Mouse (Mus musculus) neural tube, embryonic 10.5 days (tissue): ENCODE results near the gene Lemd1.
A peak's percentile ranks its signal among the peaks of the same experiment; 100 is the strongest.

ENCODE experiments used
- DNase-seq: peaks from one replicate; pipeline ENCODE4 v3.0.0-alpha.2; 2017; ENCODE audit warnings: low spot score; ENCODE audit errors: extremely low spot score

Gene Lemd1

DNA sequence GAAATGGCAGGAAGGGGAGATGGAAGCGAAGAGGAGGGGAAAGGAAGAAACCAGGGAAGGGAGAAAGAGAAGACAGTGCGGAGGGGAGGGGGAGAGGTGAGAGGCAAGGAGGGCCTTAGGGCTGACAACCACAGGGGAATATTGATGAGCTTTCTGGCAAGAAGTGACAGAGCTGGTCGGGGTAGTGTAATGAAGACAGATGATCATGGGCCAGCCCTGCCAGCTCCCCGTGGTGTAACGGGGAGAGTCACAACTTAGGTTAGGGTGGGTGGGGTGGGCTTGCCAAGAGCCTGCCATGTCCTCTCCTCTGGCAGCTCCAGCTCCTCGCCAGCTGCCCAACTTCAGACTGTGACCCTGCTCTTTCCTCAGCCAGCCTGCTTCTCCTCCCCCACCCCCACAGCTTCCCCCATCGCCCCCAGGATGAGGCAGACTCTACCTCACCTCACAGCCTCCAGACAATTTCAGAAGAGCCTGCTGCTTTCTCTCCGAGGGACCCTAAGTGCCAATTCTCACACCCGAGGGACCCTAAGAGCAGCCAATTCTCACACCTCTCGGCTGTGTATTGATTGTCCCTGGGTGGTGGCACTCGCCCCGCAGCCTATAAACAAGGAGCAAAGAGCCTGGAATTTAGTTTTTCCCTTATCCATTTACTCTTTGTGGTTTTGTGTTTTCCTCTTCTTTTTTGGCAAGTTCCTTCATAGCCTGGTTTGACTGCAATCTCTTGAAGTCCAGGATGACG, 26.3 kb upstream of the Lemd1 start:
- no peak for DNase-seq

GRCm38 (mm10) chr1:132165859-132166258, 25.4 kb upstream of the Lemd1 start:
- no peak for DNase-seq

DNA sequence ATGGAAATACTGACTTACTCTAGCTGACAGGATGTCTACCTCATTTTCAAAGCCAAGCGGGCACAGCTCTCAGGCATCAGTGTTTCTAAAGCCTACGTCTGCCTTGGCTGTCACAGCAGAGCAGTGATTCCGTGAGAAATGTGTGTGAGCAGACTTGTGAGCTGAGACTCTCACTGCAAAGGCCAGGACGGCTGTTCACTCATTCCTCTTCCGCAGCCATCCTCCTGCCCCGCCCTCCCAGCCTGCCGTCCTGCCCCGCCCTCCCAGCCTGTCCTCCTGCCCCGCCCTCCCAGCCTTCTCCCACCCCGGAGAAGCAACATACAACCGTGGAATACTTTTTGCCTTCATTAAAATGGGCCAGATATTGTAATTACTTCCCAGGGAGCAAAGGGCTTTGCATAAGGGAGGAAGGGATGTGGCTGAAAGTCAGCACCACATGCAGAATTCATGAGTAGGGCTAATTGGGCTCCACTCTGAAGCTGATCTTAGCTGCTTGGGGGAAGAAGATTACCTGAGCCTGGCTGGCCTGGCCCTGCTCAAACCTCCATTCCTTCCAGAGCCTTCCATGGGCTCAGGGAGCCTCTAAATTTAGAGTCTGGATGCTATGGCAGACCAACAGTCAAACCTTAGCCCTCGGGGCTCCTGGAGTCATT, 23.0 kb upstream of the Lemd1 start:
- no peak for DNase-seq

DNA sequence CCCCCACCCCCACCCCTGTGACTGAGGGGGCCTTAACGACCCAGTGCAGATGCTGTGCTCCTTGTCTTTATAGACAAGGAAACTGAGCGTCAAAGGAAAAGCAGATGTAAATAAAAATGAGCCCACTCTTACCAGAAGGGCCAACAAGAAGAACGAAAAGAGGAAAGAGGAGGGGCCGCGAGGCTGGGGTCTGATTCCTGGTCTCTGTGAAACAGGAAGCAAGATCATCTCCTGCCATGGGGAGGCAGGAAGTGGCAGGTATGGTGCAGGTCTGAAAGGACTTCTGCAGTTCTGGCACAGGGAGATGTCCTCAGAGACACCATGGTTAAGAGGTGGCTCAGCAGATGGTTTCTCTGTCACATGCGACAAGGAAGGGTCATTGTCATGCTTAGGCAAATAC, 20.5 kb upstream of the Lemd1 start:
- DNase-seq, result no peak

GRCm38 (mm10) chr1:132171619-132172018, 19.6 kb upstream of the Lemd1 start:
- DNase-seq, result no peak

DNA sequence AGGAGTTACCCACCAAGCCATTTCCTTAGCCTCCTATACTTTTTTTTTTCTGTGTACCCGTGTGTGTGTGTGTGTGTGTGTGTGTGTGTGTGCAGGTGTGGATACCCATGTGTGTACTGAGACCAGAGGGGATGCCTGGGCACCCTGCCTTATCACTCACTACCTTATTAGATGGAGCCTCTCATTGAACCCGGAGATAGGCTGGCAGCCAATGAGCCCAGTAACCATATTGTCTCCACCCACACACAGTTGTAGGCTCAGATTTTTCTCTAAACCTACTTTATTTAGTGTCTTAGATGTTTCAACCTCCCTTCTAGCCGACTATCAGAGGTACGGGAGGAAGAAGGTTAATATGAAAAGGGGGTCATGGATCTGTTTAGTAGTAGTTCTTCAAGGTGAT, 4.9 kb upstream of the Lemd1 start:
- no peak for DNase-seq

DNA sequence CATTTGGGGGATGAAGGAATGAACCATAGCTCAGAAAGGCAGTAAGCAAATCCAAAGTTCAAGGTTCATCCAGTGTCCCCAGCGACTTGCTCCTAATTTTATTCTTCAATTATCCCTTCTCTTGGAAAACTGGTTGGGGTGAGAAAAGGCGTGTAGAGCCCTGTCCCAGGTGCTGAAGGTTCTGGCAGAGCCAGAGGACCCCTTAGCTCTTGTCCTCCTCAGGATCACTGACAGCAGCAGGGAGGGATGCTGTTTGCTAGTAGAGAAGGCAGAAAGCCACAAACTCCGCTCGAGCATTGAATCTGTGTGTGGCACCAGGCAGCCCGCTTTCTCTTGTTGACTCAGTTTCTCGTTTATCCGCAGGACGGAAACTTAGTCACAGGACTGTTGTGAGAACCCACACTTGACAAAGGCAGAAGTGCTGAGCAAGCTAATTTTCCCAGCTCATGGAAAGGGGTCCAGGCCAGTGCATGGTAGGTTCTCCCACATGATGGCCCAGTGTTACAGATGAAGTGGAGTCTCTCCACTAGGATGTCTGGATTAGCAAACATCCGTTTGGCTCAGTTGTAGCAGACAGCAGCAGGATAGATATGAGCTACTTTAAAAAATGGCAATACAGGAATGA, 2.7 kb upstream of the Lemd1 start:
- peak; percentile 21 for DNase-seq

DNA sequence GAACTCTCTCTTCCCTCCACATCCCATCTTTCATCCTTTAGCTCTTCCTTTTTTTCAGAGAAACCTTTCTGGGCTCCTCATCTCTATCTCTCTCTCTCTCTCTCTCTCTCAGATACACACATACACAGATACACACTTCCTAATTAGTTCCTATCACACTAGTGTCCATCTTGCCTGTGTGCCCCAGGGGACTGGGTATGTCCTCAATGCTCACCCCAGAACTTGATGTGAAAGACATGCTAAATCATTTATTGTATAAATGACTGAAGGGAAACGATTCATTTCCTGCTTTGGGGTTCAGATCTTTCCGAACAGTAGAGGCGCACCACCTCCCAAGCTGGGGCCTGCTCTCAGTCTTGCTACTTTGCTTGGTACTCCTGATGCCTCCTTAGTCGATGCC, 2.0 kb upstream of the Lemd1 start:
- DNase-seq, result no peak

GRCm38 (mm10) chr1:132190040-132190513, 1.2 kb upstream of the Lemd1 start:
- peak; percentile 81 for DNase-seq

DNA sequence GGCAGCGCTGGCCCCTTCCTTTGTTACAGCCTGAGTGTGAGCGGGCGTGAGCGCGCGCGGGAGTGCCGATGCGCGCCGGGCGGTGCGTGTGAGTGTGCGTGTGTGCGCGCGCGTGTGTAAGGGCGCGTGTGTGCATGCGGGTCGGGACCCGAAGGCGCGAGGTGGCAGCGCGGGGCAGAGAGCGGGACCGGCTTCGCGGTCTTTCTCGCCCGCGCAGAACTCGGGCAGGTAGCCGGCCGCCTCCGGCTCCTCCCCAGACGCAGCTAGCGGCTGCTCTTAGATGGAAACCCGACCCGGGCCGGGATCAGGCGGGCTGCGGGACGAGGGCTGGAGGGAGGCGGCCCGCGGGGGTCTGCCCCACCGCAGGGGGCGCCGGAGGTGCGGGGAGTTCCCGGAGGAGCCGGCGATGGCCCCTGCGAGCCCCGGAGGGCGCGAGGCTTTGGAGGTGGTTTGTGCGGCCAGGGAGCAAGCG, 574 bp upstream of the Lemd1 start:
- DNase-seq, result peak; percentile 74

- peak; percentile 60 for DNase-seq
Measured at GRCm38 (mm10) chr1:132191786-132192680, 802 bp downstream of the Lemd1 start.

DNA sequence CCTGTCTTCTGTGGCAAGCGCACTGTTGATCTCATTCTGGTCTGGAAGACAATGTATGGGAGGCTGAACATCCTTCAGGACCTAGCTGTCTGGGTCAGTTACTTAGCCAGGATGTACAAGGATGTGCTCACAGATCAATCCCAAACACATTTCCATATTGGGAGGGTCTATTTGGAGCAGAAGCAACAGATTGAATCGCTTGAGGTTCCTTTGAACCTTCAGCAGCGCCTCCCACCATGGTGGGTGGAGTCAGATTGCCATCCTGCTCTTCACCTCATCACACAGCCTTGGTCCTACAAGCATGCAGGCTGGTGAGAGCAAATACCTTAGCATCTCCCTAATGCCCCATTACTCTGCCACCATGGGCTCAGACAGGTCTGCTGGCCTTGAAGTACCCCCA, 2.6 kb downstream of the Lemd1 start:
- DNase-seq, result no peak

DNA sequence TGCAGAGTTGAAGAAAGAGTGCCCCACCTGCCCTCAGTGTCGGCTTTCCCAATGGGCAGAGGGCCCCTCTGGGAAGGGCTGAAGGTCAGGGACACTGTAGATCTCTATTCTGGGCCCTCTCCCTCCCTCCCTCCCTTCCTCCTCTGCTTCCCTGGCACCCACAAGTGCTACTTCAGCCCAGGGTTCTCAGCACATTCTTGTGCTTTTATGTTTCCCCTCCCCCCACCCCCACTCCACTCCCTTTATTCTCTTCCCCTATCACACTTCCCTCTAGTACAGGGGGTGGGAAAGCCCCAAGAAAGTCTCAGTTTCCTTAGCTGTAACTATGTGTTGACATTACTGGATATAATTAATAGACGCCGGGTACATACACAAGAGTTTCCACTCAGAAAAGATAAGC, 3.4 kb downstream of the Lemd1 start:
- no peak for DNase-seq

DNA sequence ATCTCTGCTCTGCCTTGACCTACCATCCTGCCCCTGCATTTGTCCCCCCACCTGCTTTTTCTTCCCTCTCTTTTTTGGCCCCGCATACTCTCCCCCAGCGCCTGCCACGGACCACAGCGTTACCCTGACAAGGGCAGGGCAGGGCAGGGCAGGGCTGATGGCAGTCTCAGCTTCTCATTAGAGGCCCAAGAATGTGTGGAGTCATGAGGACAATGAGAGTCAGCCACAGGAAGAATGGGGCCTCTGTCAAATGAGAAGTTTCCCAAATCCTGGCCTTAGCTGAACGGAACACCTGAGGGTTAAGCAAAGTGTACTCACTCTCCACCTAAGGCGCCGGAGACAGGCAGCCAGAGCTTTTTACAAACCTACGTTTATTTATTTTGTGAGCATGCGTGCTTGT, 3.9 kb downstream of the Lemd1 start:
- DNase-seq, result peak; percentile 13

- peak; percentile 17 for DNase-seq
Measured at GRCm38 (mm10) chr1:132195681-132196080, 4.5 kb downstream of the Lemd1 start.

DNA sequence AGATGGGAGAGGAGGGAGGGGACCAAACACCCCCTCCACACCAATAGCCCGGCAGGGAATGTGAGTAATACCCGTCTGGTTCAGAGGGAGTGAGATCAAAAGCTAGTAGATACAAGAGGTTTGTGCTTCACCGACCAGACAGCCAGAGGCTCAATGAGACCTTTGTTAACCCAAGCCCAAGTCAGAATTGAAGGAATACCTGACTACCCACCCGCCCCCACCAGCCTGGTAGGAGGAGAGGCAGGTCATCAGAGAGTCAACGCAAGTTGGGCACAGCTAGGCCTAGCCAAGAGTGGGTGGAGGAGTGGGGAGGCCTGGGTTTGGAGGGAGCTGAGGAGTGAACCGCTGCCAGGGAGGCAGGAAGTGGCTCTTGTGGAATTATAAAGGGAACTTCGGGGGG, 5.1 kb downstream of the Lemd1 start:
- DNase-seq, result peak; percentile 11

GRCm38 (mm10) chr1:132197666-132198065, 6.4 kb downstream of the Lemd1 start:
- DNase-seq, result peak; percentile 21

DNA sequence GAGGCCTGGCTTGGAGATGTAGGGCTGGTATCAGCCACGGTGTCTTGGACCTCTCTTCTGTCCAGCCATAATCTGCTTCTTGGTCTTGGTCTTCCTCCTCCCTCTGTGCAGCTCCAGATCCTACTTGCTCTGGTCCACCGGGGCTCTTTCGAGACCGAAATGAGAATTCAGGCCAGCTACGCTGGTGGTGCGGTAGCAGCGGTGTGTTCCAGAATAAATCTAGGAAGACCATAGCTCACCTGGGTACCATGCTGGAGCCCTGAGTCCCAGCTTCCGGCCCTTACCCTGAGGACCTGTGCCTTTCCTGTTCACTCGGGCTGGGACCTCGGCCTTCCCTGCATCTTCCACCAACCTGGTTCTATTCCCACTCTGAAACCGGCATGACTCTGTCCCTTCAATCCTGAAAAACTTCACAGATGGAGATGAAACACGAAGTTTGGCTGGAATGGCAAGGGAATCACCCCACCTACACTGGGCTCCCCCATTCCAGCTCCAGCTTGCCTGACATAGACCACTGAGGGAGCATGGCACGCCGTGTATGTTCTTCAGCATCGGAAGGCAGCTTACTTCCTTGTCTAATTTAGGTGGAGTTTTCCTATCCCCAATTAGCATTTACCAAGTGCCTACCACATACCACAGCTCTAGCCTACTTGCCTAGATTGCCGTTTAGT, 7.3 kb downstream of the Lemd1 start:
- DNase-seq, result peak; percentile 12

GRCm38 (mm10) chr1:132199244-132199643, 8.0 kb downstream of the Lemd1 start:
- DNase-seq, result no peak

DNA sequence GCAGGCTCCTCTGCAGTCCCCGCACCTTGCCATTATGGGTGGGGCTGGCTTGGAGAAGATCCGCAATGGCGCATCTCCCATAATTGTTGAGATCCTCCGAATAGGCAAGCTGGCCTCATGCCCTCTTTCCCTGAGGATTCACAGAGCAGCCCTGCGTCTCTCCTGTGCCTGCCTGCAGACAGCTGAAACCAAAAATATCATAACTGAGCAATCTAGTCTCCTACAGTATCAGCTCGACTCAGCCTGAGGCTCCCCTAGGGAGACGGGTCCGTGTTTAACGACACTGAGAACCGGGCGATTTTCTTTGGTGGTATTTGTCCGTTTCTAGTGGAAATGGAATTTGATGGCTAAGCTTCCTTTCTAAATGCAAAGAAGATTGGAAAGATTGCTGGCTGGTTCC, 8.7 kb downstream of the Lemd1 start:
- DNase-seq, result peak; percentile 13
